Mouse (Mus musculus) embryonic fibroblast, embryonic 13.5 days (primary cell): Measurements from ENCODE around the gene Rab8b. TPM values are rescaled to one million over a fixed set of nuclear protein-coding genes. Genes with fewer than 3 reads are reported as not detected.
"Not testable (repeated sequence)": the region's sequence is repeated elsewhere in the genome, so short reads cannot be mapped to it uniquely, and the experiment has no call there.

ENCODE experiments used
- H3K27ac ChIP-seq: 2 replicates; pipeline ENCODE4 v1.5.1; 2012; ENCODE audit warnings: low read length, control low read depth, inconsistent platforms; ENCODE audit not compliant: insufficient read depth
- H3K4me1 ChIP-seq: 2 replicates; pipeline ENCODE4 v1.6.1; 2011; ENCODE audit warnings: low read length; ENCODE audit not compliant: control insufficient read depth, insufficient read depth
- H3K4me3 ChIP-seq: 2 replicates; pipeline ENCODE4 v1.5.1; 2011; ENCODE audit warnings: mild to moderate bottlenecking, control low read depth, low read length; ENCODE audit not compliant: insufficient read depth
- CTCF ChIP-seq: IDR thresholded peaks from 2 replicates; pipeline ENCODE4 v1.5.1; 2011; ENCODE audit warnings: mild to moderate bottlenecking, control low read depth, low read length, moderate library complexity, borderline replicate concordance; ENCODE audit not compliant: insufficient read depth
- POLR2A ChIP-seq: IDR thresholded peaks from 2 replicates; pipeline ENCODE4 v1.6.1; 2011; ENCODE audit warnings: low read depth, mild to moderate bottlenecking, control low read depth, low read length, moderate library complexity
- polyA plus RNA-seq: library from polyadenylated mRNA; stranded (reverse); fragments of >200 nt; gene quantifications from 2 replicates; pipeline ENCODE4 v1.2.4, GENCODE M21; 2011; ENCODE audit warnings: low read depth; ENCODE audit not compliant: missing spikeins, insufficient read length

Rab8b gene
- polyA plus RNA-seq, 1 experiment, result 32.5 TPM

GRCm38 (mm10) chr9:66918672-66919330, 686 bp downstream of the Rab8b start:
- TF ChIP-seq POLR2A, result no peak
- Histone ChIP-seq H3K4me1 (peaks cover 10% of the 10 kb centered on the region), H3K4me3 (peak overlapping the region; percentile 71), H3K27ac (peak overlapping the region; percentile 78)

GRCm38 (mm10) chr9:66917892-66918255, 1.6 kb downstream of the Rab8b start:
- TF ChIP-seq POLR2A (no peak), CTCF (no peak)
- H3K4me3 ChIP-seq, result peak overlapping the region; percentile 71; the same call in 1 of the 2 replicates

DNA sequence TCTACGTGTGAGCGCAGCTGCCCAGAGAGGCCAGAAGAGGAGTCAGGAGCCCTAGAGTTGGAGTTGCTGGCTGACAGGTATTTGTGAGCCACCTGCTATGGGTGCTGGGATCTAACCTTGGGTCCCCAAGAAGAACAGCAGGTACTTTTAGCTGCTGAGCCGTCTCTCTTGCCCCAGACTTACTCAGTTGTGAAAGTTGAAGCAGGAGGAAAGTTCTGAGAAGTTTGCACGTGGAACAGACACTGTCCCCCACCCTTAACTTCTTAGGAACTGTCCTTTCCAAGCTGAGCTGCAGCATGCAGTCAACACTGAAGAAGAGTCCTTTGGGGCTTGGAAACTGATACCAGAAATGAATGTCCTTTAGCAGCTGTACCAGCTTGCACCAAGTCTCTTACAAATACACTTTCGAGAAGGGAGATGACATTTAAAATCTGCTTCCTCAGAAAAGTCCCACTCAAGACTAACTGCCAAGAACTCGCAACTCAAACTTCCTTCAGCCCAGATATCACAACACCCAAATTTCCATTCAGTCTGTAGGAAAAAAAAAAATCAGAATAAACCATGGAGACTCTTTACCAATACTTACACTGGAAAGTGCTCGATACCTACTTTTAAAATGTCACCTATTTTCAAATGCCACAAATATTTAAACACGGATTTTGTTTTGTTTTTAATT, 2.1 kb downstream of the Rab8b start:
- no peak overlapping the region for H3K4me3 ChIP-seq
- TF ChIP-seq CTCF, result no peak
- TF ChIP-seq POLR2A, result no peak

More at GRCm38 (mm10) chr9:66917892-66918255, 1.6 kb downstream of the Rab8b start:
- H3K4me1 ChIP-seq, result peaks cover 10% of the 10 kb centered on the region
- no peak overlapping the region for H3K27ac ChIP-seq

DNA sequence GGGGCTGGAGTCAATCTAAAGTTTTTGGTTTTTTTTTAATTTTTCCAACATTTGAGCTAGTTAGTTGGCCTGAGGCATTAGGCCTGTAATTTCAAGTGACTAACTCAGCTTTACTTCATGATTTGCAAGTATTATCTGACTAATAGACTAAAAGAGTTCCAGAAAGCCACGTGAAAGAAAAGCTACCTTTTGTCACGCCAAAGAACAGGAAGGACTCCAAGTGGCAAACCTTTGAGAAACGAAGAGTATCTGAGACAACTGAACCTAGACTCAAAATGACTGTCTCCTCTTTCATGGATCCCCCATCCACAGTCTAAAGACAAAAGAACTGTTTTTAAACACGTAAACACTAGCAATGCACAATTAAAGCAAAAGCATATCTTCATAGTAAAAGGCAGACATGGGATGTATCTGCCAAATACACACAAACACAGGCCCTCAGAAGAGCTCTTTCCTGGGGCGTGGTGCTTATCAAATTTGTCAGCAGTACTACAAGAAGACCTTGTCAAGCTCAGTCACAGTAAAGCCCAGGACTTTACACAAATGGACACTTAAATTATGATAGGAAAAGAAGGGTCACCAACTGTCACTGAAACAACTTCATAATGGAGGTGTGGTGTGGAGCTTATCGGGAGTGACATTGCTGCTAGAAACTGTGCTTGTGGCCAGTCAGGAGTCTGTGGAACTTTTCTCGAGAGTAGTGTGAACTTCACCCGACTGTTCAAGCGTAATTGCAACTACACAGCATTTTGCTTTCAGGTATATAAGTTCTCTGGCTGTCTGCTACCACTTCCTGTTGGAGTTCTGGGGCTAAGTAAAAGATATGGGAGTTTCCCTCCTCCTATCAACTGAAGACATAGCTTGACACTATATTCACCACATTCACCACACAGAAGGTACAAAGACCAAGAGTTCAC, 3.4 kb downstream of the Rab8b start:
- Histone ChIP-seq H3K4me1 (peaks cover 10% of the 10 kb centered on the region), H3K4me3 (no peak overlapping the region), H3K27ac (no peak overlapping the region)
- TF ChIP-seq CTCF (no peak), POLR2A (no peak)

More for the DNA sequence above, 2.1 kb downstream of the Rab8b start:
- Histone ChIP-seq H3K27ac (no peak overlapping the region), H3K4me1 (peaks cover 10% of the 10 kb centered on the region)

DNA sequence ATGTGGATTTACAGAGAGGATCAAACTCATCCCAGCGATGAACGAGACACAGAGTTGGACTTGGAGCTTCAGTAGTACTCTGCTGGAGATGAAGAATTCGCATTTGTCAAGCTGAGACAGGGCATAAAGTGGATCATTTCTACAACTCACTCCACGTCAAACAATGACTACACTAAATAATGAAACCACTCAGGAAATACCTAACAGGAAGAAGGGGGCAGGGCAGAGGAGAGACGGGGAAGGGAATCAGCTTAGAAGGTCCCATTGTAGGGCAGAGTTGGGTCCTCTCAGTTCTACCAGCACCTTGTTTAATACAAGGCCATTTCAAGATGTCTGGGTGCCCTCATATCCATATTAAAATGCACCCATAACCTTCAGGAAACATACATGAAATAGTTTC, 4.1 kb downstream of the Rab8b start:
- Histone ChIP-seq H3K4me1 (peaks cover 10% of the 10 kb centered on the region), H3K27ac (no peak overlapping the region), H3K4me3 (no peak overlapping the region)
- no peak for TF ChIP-seq POLR2A
- TF ChIP-seq CTCF, result no peak

GRCm38 (mm10) chr9:66914540-66914939, 4.9 kb downstream of the Rab8b start:
- Histone ChIP-seq H3K27ac (no peak overlapping the region), H3K4me1 (peaks cover 10% of the 10 kb centered on the region), H3K4me3 (no peak overlapping the region)
- TF ChIP-seq POLR2A, result no peak
- TF ChIP-seq CTCF, result no peak

GRCm38 (mm10) chr9:66913254-66913934, 6.1 kb downstream of the Rab8b start:
- H3K4me3 ChIP-seq, H3K27ac ChIP-seq: not testable (repeated sequence)
- H3K4me1 ChIP-seq, result peaks cover 10% of the 10 kb centered on the region

GRCm38 (mm10) chr9:66912304-66912703, 7.2 kb downstream of the Rab8b start:
- Histone ChIP-seq H3K27ac (no peak overlapping the region), H3K4me1 (peaks cover 10% of the 10 kb centered on the region), H3K4me3 (no peak overlapping the region)
- TF ChIP-seq CTCF (no peak), POLR2A (no peak)

- Histone ChIP-seq H3K27ac (no peak overlapping the region), H3K4me1 (peaks cover 6% of the 10 kb centered on the region), H3K4me3 (no peak overlapping the region)
- TF ChIP-seq POLR2A (no peak), CTCF (no peak)
These were observed 8.8 kb downstream of the Rab8b start for GRCm38 (mm10) chr9:66910677-66911076.
